Mouse (Mus musculus) forebrain, embryonic 13.5 days (tissue): ENCODE data around the gene Upk3b. TPM values are rescaled to one million over a fixed set of nuclear protein-coding genes. Genes with fewer than 3 reads are reported as not detected.
A peak's percentile ranks its signal among the peaks of the same experiment; 100 is the strongest.

Source experiments
- ATAC-seq: fragments of 200-750 bp; cut with Nextera tagmentation; 2 replicates; pipeline ENCODE4 v1.8.0; 2017
- H3K27ac ChIP-seq: fragments of 300-500 bp; sonication (generic); 2 replicates; pipeline ENCODE4 v1.5.1; 2015; ENCODE audit warnings: inconsistent platforms, mild to moderate bottlenecking, moderate library complexity
- H3K27me3 ChIP-seq: fragments of 300-500 bp; sonication (generic); 2 replicates; pipeline ENCODE4 v1.6.1; 2015; ENCODE audit warnings: mild to moderate bottlenecking, inconsistent platforms
- H3K36me3 ChIP-seq: fragments of 300-500 bp; sonication (generic); 2 replicates; pipeline ENCODE4 v1.6.1; 2015; ENCODE audit warnings: mild to moderate bottlenecking, inconsistent platforms; ENCODE audit not compliant: poor library complexity, severe bottlenecking
- H3K4me1 ChIP-seq: fragments of 300-500 bp; sonication (generic); 2 replicates; pipeline ENCODE4 v1.6.1; 2015; ENCODE audit warnings: inconsistent platforms
- H3K4me2 ChIP-seq: fragments of 300-500 bp; sonication (generic); 2 replicates; pipeline ENCODE4 v1.6.1; 2015; ENCODE audit warnings: inconsistent platforms, mild to moderate bottlenecking, moderate library complexity
- H3K4me3 ChIP-seq: fragments of 300-500 bp; sonication (generic); 2 replicates; pipeline ENCODE4 v1.5.1; 2015; ENCODE audit warnings: mild to moderate bottlenecking, inconsistent platforms
- H3K9ac ChIP-seq: fragments of 300-500 bp; sonication (generic); 2 replicates; pipeline ENCODE4 v1.6.1; 2015; ENCODE audit warnings: mild to moderate bottlenecking, inconsistent platforms
- H3K9me3 ChIP-seq: fragments of 300-500 bp; sonication (generic); replicated peaks from 2 replicates; pipeline ENCODE4 v1.6.1; 2016; ENCODE audit warnings: inconsistent platforms
- WGBS: fragments of 180-500 bp; shearing (Covaris S2); methylation state at CpG from one replicate; pipeline ENCODE4 v1.1.7; 2015; 5-methylcytosine and 5-hydroxymethylcytosine counted together
- polyA plus RNA-seq: library from polyadenylated mRNA; unstranded; fragments of >200 nt; fragmentation: Nextera tagmentation; extraction: Ambion mirVana; gene quantifications from 2 replicates; pipeline ENCODE4 v1.2.1, GENCODE M21; 2015

Gene Upk3b
- polyA plus RNA-seq, 1 experiment from 2014 or later = not detected

DNA sequence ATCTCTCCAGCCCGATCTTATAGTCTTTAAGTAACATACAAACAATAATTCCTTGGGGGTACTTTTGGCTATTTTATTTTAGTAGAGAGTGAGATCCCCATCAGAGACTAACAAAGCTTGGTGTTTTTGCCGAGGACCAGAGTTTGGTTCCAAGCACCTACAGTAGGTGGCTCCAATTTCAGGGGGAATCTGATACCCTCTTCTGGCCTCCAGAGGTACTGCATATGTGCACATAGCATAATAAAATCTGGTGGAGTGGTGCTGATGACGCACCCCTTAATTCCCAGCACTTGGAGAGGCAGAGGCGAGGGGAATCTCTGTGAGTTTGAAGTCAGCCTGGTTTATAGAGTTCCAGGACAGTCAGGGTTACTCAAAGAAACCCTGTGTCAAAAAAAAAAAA lies 44.0 kb downstream of the Upk3b start:
- H3K4me1 ChIP-seq = peaks cover 17% of the 10 kb centered on the region
- no peaks in the 10 kb centered on the region for H3K36me3 ChIP-seq
- no peak for ATAC-seq
- H3K27ac ChIP-seq = no peak overlapping the region
- H3K27me3 ChIP-seq = peaks cover 17% of the 10 kb centered on the region
- 79% methylated on average over 4 of the region's 4 CpGs for WGBS
- H3K9ac ChIP-seq = no peak overlapping the region
- no peak overlapping the region for H3K4me2 ChIP-seq
- no peaks in the 10 kb centered on the region for H3K9me3 ChIP-seq
- H3K4me3 ChIP-seq = no peak overlapping the region

DNA sequence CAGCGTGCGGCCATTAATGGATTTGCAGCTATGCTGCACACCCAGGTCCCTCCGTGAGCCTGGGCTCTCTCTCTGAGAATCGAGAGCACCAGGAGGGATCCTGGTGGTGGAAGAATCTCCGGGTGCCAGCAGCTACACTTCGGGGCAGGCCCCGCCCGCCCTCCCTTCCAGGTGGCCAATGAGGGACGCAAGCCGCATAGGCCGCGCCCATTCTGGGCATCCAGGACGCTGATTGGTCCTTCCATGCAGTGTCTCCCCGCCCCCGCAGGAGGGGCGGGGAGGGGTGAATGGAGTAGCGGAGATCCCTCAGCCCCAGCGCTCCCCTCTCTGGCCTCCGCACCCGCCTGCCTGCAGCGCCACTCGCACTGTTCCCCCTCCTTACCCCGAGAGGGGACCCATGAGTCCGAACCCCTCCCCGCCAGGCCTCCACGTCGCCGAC lies 45.4 kb downstream of the Upk3b start, which contains the start of gene Rasa4:
TSS of gene Rasa4 (plus strand) at position 248 of the 439 bp plus-strand sequence.
- peaks cover 17% of the 10 kb centered on the region for H3K4me1 ChIP-seq
- no peaks in the 10 kb centered on the region for H3K9me3 ChIP-seq

DNA sequence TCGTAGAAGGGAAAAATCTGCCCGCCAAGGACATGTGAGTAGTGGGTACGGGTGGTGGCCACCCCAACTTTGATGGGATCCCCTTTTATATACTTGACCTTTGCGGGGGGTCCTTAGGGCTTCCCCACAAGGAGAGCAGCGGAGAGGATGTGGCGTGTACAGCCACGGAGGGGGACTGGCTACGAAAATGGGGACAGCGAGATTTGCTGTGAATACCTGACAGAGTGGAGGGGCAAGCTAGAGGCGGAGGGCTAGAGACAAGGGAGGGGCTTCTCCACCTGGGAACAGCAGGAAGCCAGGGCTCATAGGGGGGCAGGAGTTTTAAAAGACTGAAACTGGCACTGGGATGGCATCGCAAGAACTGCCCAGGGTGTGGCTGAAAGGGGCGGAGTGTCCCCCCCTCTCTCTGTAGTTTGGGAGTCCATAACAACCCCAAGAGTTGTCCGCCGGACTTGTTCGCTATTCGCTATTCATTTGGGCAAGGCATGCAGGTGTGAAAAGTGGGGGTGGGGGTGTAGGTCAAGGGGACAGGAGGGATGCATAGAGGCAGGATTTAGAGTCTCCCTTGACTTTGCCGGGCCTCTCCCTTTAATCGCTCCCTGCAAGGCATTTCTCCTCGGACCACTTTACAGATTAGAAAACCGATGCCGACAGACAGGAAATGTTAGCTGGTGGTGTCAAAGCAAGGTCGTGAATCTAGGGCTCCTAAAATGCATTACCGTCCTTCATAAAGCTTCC lies 46.0 kb downstream of the Upk3b start:
- ATAC-seq = peak; percentile 19; the same call in 1 of the 2 replicates
- WGBS = 2% methylated on average over 23 of the region's 23 CpGs
- peak overlapping the region; percentile 55 for H3K4me3 ChIP-seq

More for the DNA sequence above, 45.4 kb downstream of the Upk3b start, which contains the start of gene Rasa4:
- no peaks in the 10 kb centered on the region for H3K36me3 ChIP-seq
- H3K4me2 ChIP-seq = peak within 1 kb of the TSS; percentile 88
- H3K4me3 ChIP-seq = peak within 1 kb of the TSS; percentile 55
- ATAC-seq = peak; percentile 99
- no peak within 1 kb of the TSS for H3K27ac ChIP-seq
- WGBS = under 1% methylated on average over 26 of the region's 28 CpGs
- H3K27me3 ChIP-seq = peaks cover 21% of the 10 kb centered on the region
- H3K9ac ChIP-seq = peak within 1 kb of the TSS; percentile 69

DNA sequence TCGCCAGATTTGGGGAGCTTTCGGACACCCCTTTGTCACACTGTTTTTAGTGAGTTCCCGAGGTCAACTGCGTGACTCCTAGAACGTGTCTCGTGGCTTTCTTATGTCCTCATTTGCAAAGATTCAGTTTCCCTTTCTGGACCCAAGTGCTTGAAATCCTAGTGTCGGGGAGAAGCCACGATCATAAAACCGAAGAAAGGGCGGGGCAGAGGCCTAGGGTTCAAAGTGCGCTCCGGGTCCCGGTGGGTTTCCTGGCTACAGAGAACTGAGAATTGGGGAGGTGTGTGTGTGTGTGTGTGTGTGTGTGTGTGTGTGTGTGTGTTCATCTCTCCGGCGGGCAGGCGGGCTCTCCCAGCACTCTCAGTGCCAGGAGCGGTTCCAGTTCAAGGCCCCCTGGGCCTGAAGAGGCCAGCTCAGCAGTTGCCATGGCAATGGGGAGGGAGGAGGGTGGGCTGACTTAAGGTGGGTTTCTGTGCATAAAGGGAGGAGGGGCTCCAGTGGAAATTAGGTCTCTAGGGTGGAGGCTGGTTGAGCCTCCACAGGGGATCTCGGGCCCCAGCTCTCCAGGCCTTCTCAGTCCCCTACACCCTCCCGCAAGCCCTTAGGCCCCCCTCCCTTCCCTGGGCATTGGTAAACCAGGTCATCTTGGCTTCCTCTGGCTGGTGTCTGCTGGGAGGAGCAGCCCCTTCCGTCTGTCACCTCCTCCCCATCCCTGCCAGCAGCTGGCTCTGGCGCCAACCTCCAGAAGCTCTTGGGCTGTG lies 46.8 kb downstream of the Upk3b start:
- Histone ChIP-seq H3K27me3 (peaks cover 21% of the 10 kb centered on the region), H3K27ac (no peak overlapping the region), H3K4me2 (peak overlapping the region; percentile 88), H3K9me3 (no peaks in the 10 kb centered on the region), H3K36me3 (no peaks in the 10 kb centered on the region), H3K4me1 (peaks cover 17% of the 10 kb centered on the region), H3K4me3 (peak overlapping the region; percentile 55), H3K9ac (peak overlapping the region; percentile 26; the same call in 1 of the 2 replicates)
- WGBS = 8% methylated on average over 17 of the region's 21 CpGs
- no peak for ATAC-seq

More for the DNA sequence above, 46.0 kb downstream of the Upk3b start:
- peaks cover 17% of the 10 kb centered on the region for H3K4me1 ChIP-seq
- H3K4me2 ChIP-seq = peak overlapping the region; percentile 88
- no peaks in the 10 kb centered on the region for H3K36me3 ChIP-seq
- H3K9me3 ChIP-seq = no peaks in the 10 kb centered on the region
- peaks cover 21% of the 10 kb centered on the region for H3K27me3 ChIP-seq
- H3K9ac ChIP-seq = peak overlapping the region; percentile 69
- H3K27ac ChIP-seq = no peak overlapping the region

DNA sequence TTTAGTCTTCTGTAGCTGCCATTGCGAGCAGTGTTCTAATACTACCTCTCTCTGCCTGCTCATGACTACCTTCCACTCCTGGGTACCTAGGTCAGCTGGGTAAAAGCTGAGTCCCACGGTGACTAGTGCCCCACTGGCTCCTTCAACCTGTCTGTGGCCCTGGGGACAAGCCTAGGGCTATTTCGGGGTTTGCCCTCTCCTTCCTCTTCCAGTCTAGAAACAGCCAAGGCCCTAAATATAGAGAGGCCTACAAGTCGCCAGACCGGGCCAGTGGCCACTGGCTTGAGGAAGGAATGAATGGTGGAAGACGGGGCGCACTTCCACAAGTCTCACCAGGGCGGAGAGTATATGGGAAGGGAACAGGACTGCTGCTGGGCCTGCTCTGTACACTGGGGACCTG lies 48.0 kb downstream of the Upk3b start:
- Histone ChIP-seq H3K27me3 (peaks cover 21% of the 10 kb centered on the region), H3K27ac (no peak overlapping the region), H3K4me3 (no peak overlapping the region), H3K4me2 (no peak overlapping the region), H3K9ac (no peak overlapping the region), H3K4me1 (peaks cover 17% of the 10 kb centered on the region), H3K9me3 (no peaks in the 10 kb centered on the region), H3K36me3 (no peaks in the 10 kb centered on the region)
- ATAC-seq = no peak
- 92% methylated on average over 8 of the region's 8 CpGs for WGBS

DNA sequence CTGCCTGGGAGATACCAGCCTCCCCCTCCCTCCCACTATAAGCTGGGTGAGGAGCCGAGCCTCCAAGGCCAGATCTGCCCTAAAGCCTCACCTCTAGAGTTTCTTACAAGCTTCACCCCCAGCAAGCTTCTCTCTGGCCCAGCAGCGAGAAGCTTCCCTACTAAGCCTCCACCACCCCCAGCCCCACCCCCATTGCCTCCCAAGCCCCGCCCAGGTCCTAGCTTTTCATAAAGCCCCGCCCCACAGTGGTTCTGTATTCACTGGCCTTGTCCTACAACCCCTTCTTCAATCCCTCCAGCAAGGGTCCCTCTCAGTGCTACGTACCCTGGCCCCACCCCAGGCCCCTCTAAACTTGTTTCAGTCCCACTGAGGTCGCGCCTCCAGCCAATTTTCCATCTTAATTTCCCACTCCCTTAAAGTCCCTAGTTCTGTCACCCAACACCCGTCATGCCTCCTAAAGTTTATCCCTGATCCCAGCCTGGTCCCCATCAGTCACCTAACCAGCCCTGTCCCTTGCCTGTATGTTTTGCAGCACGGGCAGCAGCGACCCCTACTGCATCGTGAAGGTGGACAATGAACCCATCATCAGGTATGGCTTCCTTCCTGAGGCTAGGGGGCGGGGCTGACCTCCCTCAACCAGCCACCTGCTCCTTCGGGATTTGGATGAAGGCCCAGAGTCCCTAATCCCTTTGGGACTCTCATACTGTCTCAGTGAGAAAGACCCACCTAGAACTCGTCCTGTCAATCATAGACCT lies 50.7 kb downstream of the Upk3b start:
- Histone ChIP-seq H3K27me3 (peaks cover 21% of the 10 kb centered on the region), H3K4me1 (peaks cover 16% of the 10 kb centered on the region), H3K27ac (no peak overlapping the region), H3K9ac (no peak overlapping the region), H3K36me3 (no peaks in the 10 kb centered on the region), H3K9me3 (no peaks in the 10 kb centered on the region), H3K4me3 (no peak overlapping the region), H3K4me2 (no peak overlapping the region)
- WGBS = 13% methylated on average over 14 of the region's 14 CpGs
- no peak for ATAC-seq

DNA sequence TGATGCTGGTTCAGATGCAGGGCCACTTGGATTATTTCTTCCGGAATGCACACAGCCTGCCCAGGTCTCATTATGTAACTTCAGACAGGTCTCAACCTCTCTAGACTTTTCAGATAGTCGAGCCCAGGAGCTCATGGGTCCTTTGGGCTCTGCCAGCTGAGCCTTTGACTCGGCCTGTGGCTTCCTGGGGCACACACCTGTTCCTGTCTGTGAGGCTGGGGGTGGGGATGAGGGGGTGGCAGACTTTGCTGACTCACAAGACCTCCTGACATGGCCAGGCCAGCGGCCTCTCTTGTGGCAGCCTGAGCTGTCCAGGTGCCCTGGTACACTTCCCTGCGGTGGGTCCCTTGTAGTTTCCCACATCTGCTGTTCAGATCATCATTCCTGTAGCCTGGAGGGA lies 53.6 kb downstream of the Upk3b start:
- H3K36me3 ChIP-seq = no peaks in the 10 kb centered on the region
- no peak overlapping the region for H3K27ac ChIP-seq
- peaks cover 4% of the 10 kb centered on the region; the same call in 1 of the 2 replicates for H3K27me3 ChIP-seq
- no peaks in the 10 kb centered on the region for H3K9me3 ChIP-seq
- no peak overlapping the region for H3K9ac ChIP-seq
- H3K4me2 ChIP-seq = no peak overlapping the region
- WGBS = 61% methylated on average over 5 of the region's 5 CpGs
- H3K4me1 ChIP-seq = no peaks in the 10 kb centered on the region
- H3K4me3 ChIP-seq = no peak overlapping the region
- no peak for ATAC-seq

DNA sequence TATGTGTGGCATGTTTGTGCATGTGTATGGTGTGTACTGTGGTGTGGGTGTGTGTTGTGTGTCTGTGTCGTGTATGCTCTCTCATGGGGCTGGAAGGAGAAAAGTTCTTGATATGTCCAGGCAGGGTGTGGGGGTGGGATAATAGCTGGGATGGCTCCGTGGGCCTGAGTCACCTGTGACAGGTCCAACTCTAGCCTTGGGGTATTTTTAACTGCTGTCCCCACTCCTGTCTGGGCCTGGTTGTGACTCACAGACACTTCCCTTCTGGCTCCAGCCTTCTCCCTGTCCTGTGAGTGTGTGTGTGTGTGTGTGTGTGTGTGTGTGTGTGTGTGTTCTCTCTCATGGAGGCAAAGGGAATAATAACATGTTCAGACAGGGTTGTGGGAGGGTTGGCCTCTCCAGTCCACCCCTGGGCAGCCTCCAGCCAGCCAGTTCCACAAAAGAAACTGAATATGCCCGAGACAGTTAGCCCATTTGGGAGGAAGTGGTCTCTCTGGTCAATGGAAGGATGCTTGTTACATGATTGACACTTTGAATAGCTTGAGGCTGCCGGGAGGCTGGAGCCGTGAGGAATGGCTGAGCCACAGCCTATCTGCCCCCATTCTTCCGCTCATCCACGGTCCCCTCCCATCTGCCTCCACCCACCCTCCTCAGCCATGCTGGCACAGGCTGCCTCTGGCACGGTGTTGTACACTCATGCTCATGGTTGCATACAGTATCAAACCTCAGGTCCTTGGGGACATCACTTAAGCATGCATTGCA lies 56.1 kb downstream of the Upk3b start:
- no peak for ATAC-seq
- no peak overlapping the region for H3K9ac ChIP-seq
- no peaks in the 10 kb centered on the region for H3K27me3 ChIP-seq

DNA sequence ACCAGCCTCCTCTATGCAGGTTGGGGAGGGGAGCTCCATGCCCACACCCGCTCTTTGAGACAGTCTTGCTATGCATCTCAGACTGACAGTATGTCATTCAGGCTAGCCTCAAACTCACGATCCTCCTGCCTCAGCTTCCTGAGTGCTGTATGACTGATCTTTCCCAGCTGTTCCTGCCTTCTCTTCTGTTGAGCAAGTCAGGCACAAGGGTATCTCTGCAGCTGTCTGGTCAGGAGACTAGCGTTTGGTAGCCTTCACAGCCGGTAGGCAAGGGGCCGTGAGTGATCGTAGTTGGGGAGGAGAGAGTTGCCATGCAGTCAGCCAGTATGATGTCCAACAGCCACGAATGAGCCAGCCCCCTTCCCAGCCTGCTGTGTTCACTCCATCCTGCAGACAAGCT lies 56.8 kb downstream of the Upk3b start:
- H3K27ac ChIP-seq = no peak overlapping the region
- H3K4me3 ChIP-seq = no peak overlapping the region

More for the DNA sequence above, 56.1 kb downstream of the Upk3b start:
- no peak overlapping the region for H3K4me3 ChIP-seq
- H3K4me1 ChIP-seq = no peaks in the 10 kb centered on the region
- 49% methylated on average over 8 of the region's 8 CpGs for WGBS
- H3K4me2 ChIP-seq = no peak overlapping the region
- H3K9me3 ChIP-seq = no peaks in the 10 kb centered on the region
- H3K36me3 ChIP-seq = no peaks in the 10 kb centered on the region
- H3K27ac ChIP-seq = no peak overlapping the region

More for the DNA sequence above, 56.8 kb downstream of the Upk3b start:
- ATAC-seq = no peak
- Histone ChIP-seq H3K4me1 (no peaks in the 10 kb centered on the region), H3K27me3 (no peaks in the 10 kb centered on the region), H3K36me3 (no peaks in the 10 kb centered on the region), H3K4me2 (no peak overlapping the region), H3K9ac (no peak overlapping the region), H3K9me3 (no peaks in the 10 kb centered on the region)
- WGBS = 72% methylated on average over 7 of the region's 7 CpGs
